Mouse (Mus musculus) liver, adult 2 months (tissue): ENCODE measurements around the gene Ranbp3l.

Source experiments
- CTCF ChIP-seq: fragments of 200-500 bp; IDR thresholded peaks from 2 replicates; pipeline ENCODE4 v1.5.1; 2011; ENCODE audit warnings: low read depth, low read length, control low read depth
- POLR2A ChIP-seq: fragments of 200-500 bp; IDR thresholded peaks from 2 replicates; pipeline ENCODE4 v1.6.1; 2011; ENCODE audit warnings: low read length, control low read depth; ENCODE audit not compliant: insufficient read depth; ENCODE audit errors: extremely low read depth

GRCm38 (mm10) chr15:9087421-9087820, 119.7 kb downstream of the Ranbp3l start:
- no peak for TF ChIP-seq CTCF
- no peak for TF ChIP-seq POLR2A
